Mouse (Mus musculus) MEL (cell line): Measurements from ENCODE around the gene Apc2. TPM values are rescaled to one million over a fixed set of nuclear protein-coding genes. Genes with fewer than 3 reads are reported as not detected.
A peak's percentile ranks its signal among the peaks of the same experiment; 100 is the strongest.

Source experiments
- DNase-seq: peaks from one replicate; pipeline ENCODE4 v3.0.0; 2011; ENCODE audit warnings: low read depth, low spot score
- H3K27ac ChIP-seq: 2 replicates; pipeline ENCODE4 v1.5.1; 2012; ENCODE audit warnings: low read depth, mild to moderate bottlenecking, control low read depth, low read length, moderate library complexity; ENCODE audit not compliant: control insufficient read depth
- H3K27me3 ChIP-seq, 2 experiments: fragments of 150-350 bp in 1 of 2; sonication (generic) in 1 of 2; 2 replicates each; pipeline ENCODE4 v1.6.1; 2012; ENCODE audit warnings: low read length in 2 of 2, mild to moderate bottlenecking in 2 of 2, improper control_type of control experiment in 1 of 2, moderate library complexity in 1 of 2; ENCODE audit not compliant: insufficient read depth in 2 of 2, control insufficient read depth in 1 of 2
- H3K36me3 ChIP-seq, 2 experiments: 2 replicates each; pipeline ENCODE4 v1.6.1; 2012 to 2014; ENCODE audit warnings: low read length in 2 of 2, improper control_type of control experiment in 1 of 2, inconsistent platforms in 1 of 2, mild to moderate bottlenecking in 1 of 2; ENCODE audit not compliant: insufficient read depth in 2 of 2, control insufficient read depth in 1 of 2
- H3K4me1 ChIP-seq, 2 experiments: fragments of 150-350 bp in 1 of 2; sonication (generic) in 1 of 2; 2 replicates each; pipeline ENCODE4 v1.6.1; 2012; ENCODE audit warnings: low read length in 2 of 2, improper control_type of control experiment in 1 of 2, mild to moderate bottlenecking in 1 of 2; ENCODE audit not compliant: insufficient read depth in 2 of 2, control insufficient read depth in 1 of 2
- H3K4me3 ChIP-seq, 2 experiments: fragments of 150-350 bp in 1 of 2; sonication (generic) in 1 of 2; 2 replicates each; pipeline ENCODE4 v1.5.1; 2012; ENCODE audit warnings: low read depth in 2 of 2, low read length in 2 of 2, mild to moderate bottlenecking in 2 of 2, moderate library complexity in 2 of 2, control low read depth in 1 of 2, improper control_type of control experiment in 1 of 2; ENCODE audit not compliant: control insufficient read depth in 1 of 2, insufficient read depth in 1 of 2
- H3K79me2 ChIP-seq: 2 replicates; pipeline ENCODE4 v1.6.1; 2012; ENCODE audit warnings: mild to moderate bottlenecking, low read length, moderate library complexity; ENCODE audit not compliant: control insufficient read depth, poor library complexity, insufficient read depth
- H3K9ac ChIP-seq: 2 replicates; pipeline ENCODE4 v1.6.1; 2012; ENCODE audit warnings: low read depth, mild to moderate bottlenecking, control low read depth, low read length, moderate library complexity; ENCODE audit not compliant: control insufficient read depth, poor library complexity, severe bottlenecking
- H3K9me3 ChIP-seq: fragments of 150-350 bp; sonication (generic); replicated peaks from 2 replicates; pipeline ENCODE4 v1.6.1; 2012; ENCODE audit warnings: mild to moderate bottlenecking, low read length, improper control_type of control experiment, moderate library complexity; ENCODE audit not compliant: insufficient read depth
- BHLHE40 ChIP-seq: IDR thresholded peaks from 2 replicates; pipeline ENCODE4 v1.6.1; 2012; ENCODE audit warnings: low read depth, mild to moderate bottlenecking, inconsistent platforms, low read length, improper control_type of control experiment, borderline replicate concordance
- CHD1 ChIP-seq: IDR thresholded peaks from 2 replicates; pipeline ENCODE4 v1.6.1; 2012; ENCODE audit warnings: low read depth, mild to moderate bottlenecking, inconsistent platforms, low read length, improper control_type of control experiment
- CTCF ChIP-seq, 3 experiments: IDR thresholded peaks in 2 of 3; conservative IDR thresholded peaks in 1 of 3; 2 replicates each; pipeline ENCODE4 v1.5.1; 2011 to 2012; ENCODE audit warnings: low read length in 3 of 3, low read depth in 2 of 3, mild to moderate bottlenecking in 2 of 3, improper control_type of control experiment in 1 of 3, inconsistent platforms in 1 of 3, mixed read lengths in 1 of 3, moderate library complexity in 1 of 3; ENCODE audit not compliant: control insufficient read depth in 1 of 3, insufficient read depth in 1 of 3, poor library complexity in 1 of 3, severe bottlenecking in 1 of 3
- ETS1 ChIP-seq: IDR thresholded peaks from 2 replicates; pipeline ENCODE4 v1.6.1; 2012; ENCODE audit warnings: low read depth, mild to moderate bottlenecking, inconsistent platforms, low read length, improper control_type of control experiment, moderate library complexity
- GABPA ChIP-seq: IDR thresholded peaks from 2 replicates; pipeline ENCODE4 v1.6.1; 2012; ENCODE audit warnings: low read depth, mild to moderate bottlenecking, inconsistent platforms, low read length, improper control_type of control experiment, moderate library complexity
- HCFC1 ChIP-seq: IDR thresholded peaks from 2 replicates; pipeline ENCODE4 v1.6.1; 2012; ENCODE audit warnings: low read depth, mild to moderate bottlenecking, inconsistent platforms, low read length, improper control_type of control experiment, moderate library complexity
- KAT2A ChIP-seq: conservative IDR thresholded peaks from 2 replicates; pipeline ENCODE4 v1.6.1; 2012; ENCODE audit warnings: low read depth, low read length, improper control_type of control experiment, inconsistent platforms
- MAX ChIP-seq: IDR thresholded peaks from 2 replicates; pipeline ENCODE4 v1.6.1; 2011; ENCODE audit warnings: low read length, improper control_type of control experiment
- MXI1 ChIP-seq: IDR thresholded peaks from 2 replicates; pipeline ENCODE4 v1.6.1; 2011; ENCODE audit warnings: mild to moderate bottlenecking, low read depth, low read length, improper control_type of control experiment
- NRF1 ChIP-seq: IDR thresholded peaks from 2 replicates; pipeline ENCODE4 v1.6.1; 2014; ENCODE audit warnings: low read depth, mild to moderate bottlenecking, inconsistent platforms, low read length, improper control_type of control experiment, moderate library complexity; ENCODE audit not compliant: poor library complexity, insufficient read depth, severe bottlenecking
- POLR2A ChIP-seq, 2 experiments: IDR thresholded peaks; 2 replicates each; pipeline ENCODE4 v1.6.1; 2011 to 2012; ENCODE audit warnings: low read length in 2 of 2, mild to moderate bottlenecking in 2 of 2, control low read depth in 1 of 2, improper control_type of control experiment in 1 of 2, low read depth in 1 of 2, moderate library complexity in 1 of 2; ENCODE audit not compliant: control insufficient read depth in 1 of 2, insufficient read depth in 1 of 2, poor library complexity in 1 of 2
- SIN3A ChIP-seq: IDR thresholded peaks from 2 replicates; pipeline ENCODE4 v1.6.1; 2012; ENCODE audit warnings: low read length, improper control_type of control experiment, inconsistent platforms
- TAL1 ChIP-seq: IDR thresholded peaks from 2 replicates; pipeline ENCODE4 v1.6.1; 2012; ENCODE audit warnings: mild to moderate bottlenecking, inconsistent platforms, low read length, moderate library complexity, mixed read lengths
- TBP ChIP-seq: IDR thresholded peaks from 2 replicates; pipeline ENCODE4 v1.8.0; 2011; ENCODE audit warnings: low read depth, low read length, improper control_type of control experiment
- TCF12 ChIP-seq: IDR thresholded peaks from 2 replicates; pipeline ENCODE4 v1.6.1; 2014; ENCODE audit warnings: low read depth, mild to moderate bottlenecking, inconsistent platforms, low read length, improper control_type of control experiment, moderate library complexity
- UBTF ChIP-seq: IDR thresholded peaks from 2 replicates; pipeline ENCODE4 v1.6.1; 2012; ENCODE audit warnings: low read depth, mild to moderate bottlenecking, inconsistent platforms, low read length, improper control_type of control experiment, moderate library complexity, borderline replicate concordance; ENCODE audit not compliant: insufficient read depth
- USF1 ChIP-seq: IDR thresholded peaks from 2 replicates; pipeline ENCODE4 v1.6.1; 2014; ENCODE audit warnings: low read depth, mild to moderate bottlenecking, inconsistent platforms, low read length, improper control_type of control experiment, moderate library complexity
- ZC3H11A ChIP-seq: IDR thresholded peaks from 2 replicates; pipeline ENCODE4 v1.6.1; 2012; ENCODE audit warnings: low read depth, mild to moderate bottlenecking, inconsistent platforms, low read length, improper control_type of control experiment
- ZKSCAN1 ChIP-seq: IDR thresholded peaks from 2 replicates; pipeline ENCODE4 v1.6.1; 2012; ENCODE audit warnings: low read depth, mild to moderate bottlenecking, inconsistent platforms, low read length, improper control_type of control experiment, moderate library complexity
- ZMIZ1 ChIP-seq: IDR thresholded peaks from 2 replicates; pipeline ENCODE4 v1.6.1; 2012; ENCODE audit warnings: low read depth, mild to moderate bottlenecking, inconsistent platforms, low read length, improper control_type of control experiment, moderate library complexity
- polyA plus RNA-seq, 2 experiments: library from polyadenylated mRNA; stranded (reverse) in 1 of 2; unstranded in 1 of 2; fragments of >175 nt in 1 of 2; fragments of >200 nt in 1 of 2; gene quantifications; 2 replicates each; pipeline versions ENCODE4 v1.2.1 to v1.2.4; 2012; ENCODE audit warnings: low replicate concordance in 2 of 2, low read depth in 1 of 2; ENCODE audit not compliant: insufficient read length in 2 of 2, insufficient read depth in 1 of 2, missing spikeins in 1 of 2
- total RNA-seq: library from RNA; depleted of rRNA; stranded (reverse); fragments of 300-350 nt; gene quantifications from 2 replicates; pipeline ENCODE4 v1.2.3, GENCODE M21; 2012

The Apc2 gene
- total and polyA plus RNA-seq, 3 experiments = 0.58 to 1.2 TPM; not detected in 1

DNA sequence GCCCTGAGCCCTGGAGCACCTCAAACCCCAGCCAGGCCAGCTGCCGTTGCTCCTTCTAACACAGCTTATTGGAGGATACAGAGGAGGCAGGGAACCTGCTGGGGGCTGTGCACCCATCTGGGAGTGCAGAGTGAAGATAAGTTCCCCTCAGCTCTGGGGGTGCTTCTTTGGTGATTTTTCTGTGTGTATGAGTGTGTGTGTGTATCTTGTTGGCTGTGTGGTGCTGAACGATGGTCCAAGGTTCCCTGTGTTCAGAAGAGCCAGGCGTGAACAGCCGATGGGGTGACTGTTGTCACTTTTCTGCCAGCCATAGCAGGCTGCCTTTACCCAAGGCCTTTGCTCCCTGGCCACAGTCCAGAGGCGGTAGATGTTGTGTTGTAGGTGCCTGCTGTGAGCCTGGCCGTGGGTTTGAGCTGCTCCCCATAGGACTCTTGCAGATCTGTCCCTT is 25.0 kb upstream of the Apc2 start:
- H3K4me3 ChIP-seq = no peak overlapping the region
- H3K4me1 ChIP-seq = peaks cover 3 to 18% of the 10 kb centered on the region in 2 experiments; a peak in 2 of 4 replicates
- peak; percentile 34 for DNase-seq
- TF ChIP-seq BHLHE40 (no peak), ZKSCAN1 (no peak), POLR2A (IDR thresholded peaks at IDR 0.05; ENCODE audit: control insufficient read depth in 1 of 2, insufficient read depth in 1 of 2, low read depth in 1 of 2, low read length in 2 of 2, poor library complexity in 1 of 2) (no peak), KAT2A (no peak), TAL1 (peak; percentile 35)
- TF ChIP-seq, all 39 proteins: peak for 1
- Histone ChIP-seq H3K27me3 (no peaks in the 10 kb centered on the region), H3K9ac (no peak overlapping the region), H3K27ac (no peak overlapping the region; the same call in 1 of the 2 replicates), H3K9me3 (no peaks in the 10 kb centered on the region), H3K79me2 (peaks cover 74% of the 10 kb centered on the region), H3K36me3 (peaks cover 4 to 20% of the 10 kb centered on the region in 2 experiments)

DNA sequence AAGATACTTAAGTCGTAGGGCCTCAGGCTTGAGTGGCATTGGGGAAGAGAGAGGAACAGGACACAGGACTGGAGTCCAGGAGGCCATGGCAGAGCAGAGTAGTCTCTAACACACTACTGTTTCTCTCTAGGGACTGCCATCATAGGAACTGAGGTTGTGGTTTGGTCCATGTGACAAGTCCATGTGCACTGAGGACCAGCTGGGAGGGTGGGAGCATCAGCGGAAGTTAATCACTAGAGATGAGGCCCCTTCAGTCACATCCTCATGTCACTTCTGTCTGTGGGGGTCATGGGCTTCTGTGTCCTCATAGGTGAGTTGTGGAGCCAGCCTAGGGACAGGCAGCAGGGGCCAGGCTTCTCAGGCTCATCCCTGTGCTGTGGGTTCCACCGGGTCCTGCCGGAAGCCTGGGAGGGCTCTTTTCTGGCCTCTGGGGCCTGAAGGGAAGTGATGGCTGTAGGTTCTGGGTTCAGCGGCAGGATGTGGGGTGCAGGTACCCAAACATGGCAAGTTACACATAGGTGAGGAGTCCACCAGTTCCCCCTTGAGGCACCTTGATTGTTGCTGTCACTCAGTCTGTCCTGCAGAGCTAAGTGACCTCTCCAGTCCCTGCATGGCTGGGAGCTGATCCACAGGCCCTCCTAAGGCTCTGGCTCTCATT is 24.5 kb upstream of the Apc2 start:
- H3K4me1 ChIP-seq = peaks cover 3 to 14% of the 10 kb centered on the region in 2 experiments; a peak in 2 of 4 replicates
- H3K36me3 ChIP-seq = peaks cover 4 to 16% of the 10 kb centered on the region in 2 experiments
- no peak overlapping the region for H3K4me3 ChIP-seq
- H3K9me3 ChIP-seq = no peaks in the 10 kb centered on the region
- no peaks in the 10 kb centered on the region for H3K27me3 ChIP-seq
- H3K27ac ChIP-seq = no peak overlapping the region
- peaks cover 68% of the 10 kb centered on the region for H3K79me2 ChIP-seq
- TF ChIP-seq CTCF (IDR thresholded peaks at IDR 0.05 in 2 of 3, conservative IDR thresholded peaks at IDR 0.05 in 1 of 3; ENCODE audit: control insufficient read depth in 1 of 3, insufficient read depth in 1 of 3, low read depth in 2 of 3, low read length in 3 of 3, poor library complexity in 1 of 3, severe bottlenecking in 1 of 3) (no peak), BHLHE40 (no peak), UBTF (no peak), MAX (no peak), MXI1 (no peak), ZC3H11A (no peak), USF1 (no peak), CHD1 (no peak), SIN3A (no peak), ZMIZ1 (no peak), ZKSCAN1 (no peak), NRF1 (no peak), HCFC1 (no peak), TAL1 (no peak), GABPA (no peak), ETS1 (no peak), TBP (no peak), TCF12 (no peak)
- H3K9ac ChIP-seq = no peak overlapping the region
- DNase-seq = no peak
